Mouse (Mus musculus): ENCODE data around the gene Tnpo3. TPM values are rescaled to one million over a fixed set of nuclear protein-coding genes. Genes with fewer than 3 reads are reported as not detected.

The Tnpo3 gene
- polyA plus RNA-seq, 1 experiment = 50.8 TPM

GRCm38 (mm10) chr6:29639580-29640419 lies 30.1 kb upstream of the Tnpo3 start:
- WGBS = 14% methylated on average over 7 of the region's 7 CpGs
- TF ChIP-seq POLR2A (IDR thresholded peaks at IDR 0.05; ENCODE audit: borderline replicate concordance, insufficient read depth, low read length) = no peak
- no peak for TF ChIP-seq CTCF (IDR thresholded peaks at IDR 0.05; ENCODE audit: borderline replicate concordance, insufficient read depth, low read depth, low read length)
- Histone ChIP-seq H3K27me3 (ENCODE audit: control insufficient read depth, insufficient read depth, low read length) (no peaks in the 10 kb centered on the region; the same call in 1 of the 2 replicates), H3K4me3 (replicated peaks; ENCODE audit: insufficient read depth, low read depth, low read length) (no peak overlapping the region), H3K27ac (ENCODE audit: insufficient read depth, low read length) (no peak overlapping the region), H3K4me1 (ENCODE audit: control insufficient read depth, insufficient read depth, low read length) (no peaks in the 10 kb centered on the region)
- DNase-seq = no peak

GRCm38 (mm10) chr6:29638844-29639460 lies 29.3 kb upstream of the Tnpo3 start:
- H3K27me3 ChIP-seq (ENCODE audit: control insufficient read depth, insufficient read depth, low read length) = no peaks in the 10 kb centered on the region; the same call in 1 of the 2 replicates
- no peak for DNase-seq
- H3K4me3 ChIP-seq (replicated peaks; ENCODE audit: insufficient read depth, low read depth, low read length) = no peak overlapping the region
- TF ChIP-seq POLR2A (IDR thresholded peaks at IDR 0.05; ENCODE audit: borderline replicate concordance, insufficient read depth, low read length) (no peak), CTCF (IDR thresholded peaks at IDR 0.05; ENCODE audit: borderline replicate concordance, insufficient read depth, low read depth, low read length) (no peak)
- H3K4me1 ChIP-seq (ENCODE audit: control insufficient read depth, insufficient read depth, low read length) = no peaks in the 10 kb centered on the region
- 15% methylated on average over 16 of the region's 16 CpGs for WGBS
- no peak overlapping the region for H3K27ac ChIP-seq (ENCODE audit: insufficient read depth, low read length)

- no peaks in the 10 kb centered on the region; the same call in 1 of the 2 replicates for H3K27me3 ChIP-seq (ENCODE audit: control insufficient read depth, insufficient read depth, low read length)
- DNase-seq = no peak
- no peak overlapping the region for H3K4me3 ChIP-seq (replicated peaks; ENCODE audit: insufficient read depth, low read depth, low read length)
- no peaks in the 10 kb centered on the region for H3K4me1 ChIP-seq (ENCODE audit: control insufficient read depth, insufficient read depth, low read length)
- TF ChIP-seq CTCF (IDR thresholded peaks at IDR 0.05; ENCODE audit: borderline replicate concordance, insufficient read depth, low read depth, low read length) (no peak), POLR2A (IDR thresholded peaks at IDR 0.05; ENCODE audit: borderline replicate concordance, insufficient read depth, low read length) (no peak)
- no peak overlapping the region for H3K27ac ChIP-seq (ENCODE audit: insufficient read depth, low read length)
- 81% methylated on average over 3 of the region's 3 CpGs for WGBS
Measured at GRCm38 (mm10) chr6:29637397-29638373, 28.0 kb upstream of the Tnpo3 start.

GRCm38 (mm10) chr6:29636322-29637092 lies 26.8 kb upstream of the Tnpo3 start:
- no peak overlapping the region for H3K27ac ChIP-seq (ENCODE audit: insufficient read depth, low read length)
- WGBS = 74% methylated on average over 4 of the region's 4 CpGs
- no peak overlapping the region for H3K4me3 ChIP-seq (replicated peaks; ENCODE audit: insufficient read depth, low read depth, low read length)
- TF ChIP-seq CTCF (IDR thresholded peaks at IDR 0.05; ENCODE audit: borderline replicate concordance, insufficient read depth, low read depth, low read length) (no peak), POLR2A (IDR thresholded peaks at IDR 0.05; ENCODE audit: borderline replicate concordance, insufficient read depth, low read length) (no peak)
- DNase-seq = no peak
- no peaks in the 10 kb centered on the region; the same call in 1 of the 2 replicates for H3K27me3 ChIP-seq (ENCODE audit: control insufficient read depth, insufficient read depth, low read length)
- no peaks in the 10 kb centered on the region for H3K4me1 ChIP-seq (ENCODE audit: control insufficient read depth, insufficient read depth, low read length)

GRCm38 (mm10) chr6:29634537-29634936 lies 24.9 kb upstream of the Tnpo3 start:
- WGBS = 72% methylated on average over 1 of the region's 1 CpGs
- Histone ChIP-seq H3K27me3 (ENCODE audit: control insufficient read depth, insufficient read depth, low read length) (no peaks in the 10 kb centered on the region; the same call in 1 of the 2 replicates), H3K4me1 (ENCODE audit: control insufficient read depth, insufficient read depth, low read length) (no peaks in the 10 kb centered on the region), H3K27ac (ENCODE audit: insufficient read depth, low read length) (no peak overlapping the region), H3K4me3 (replicated peaks; ENCODE audit: insufficient read depth, low read depth, low read length) (no peak overlapping the region)
- no peak for DNase-seq
- no peak for TF ChIP-seq POLR2A (IDR thresholded peaks at IDR 0.05; ENCODE audit: borderline replicate concordance, insufficient read depth, low read length)
- no peak for TF ChIP-seq CTCF (IDR thresholded peaks at IDR 0.05; ENCODE audit: borderline replicate concordance, insufficient read depth, low read depth, low read length)

GRCm38 (mm10) chr6:29632552-29633292 lies 23.0 kb upstream of the Tnpo3 start:
- no peaks in the 10 kb centered on the region for H3K4me1 ChIP-seq (ENCODE audit: control insufficient read depth, insufficient read depth, low read length)
- WGBS = 45% methylated on average over 12 of the region's 12 CpGs
- no peak for DNase-seq
- H3K4me3 ChIP-seq (replicated peaks; ENCODE audit: insufficient read depth, low read depth, low read length) = no peak overlapping the region
- H3K27ac ChIP-seq (ENCODE audit: insufficient read depth, low read length) = no peak overlapping the region
- TF ChIP-seq POLR2A (IDR thresholded peaks at IDR 0.05; ENCODE audit: borderline replicate concordance, insufficient read depth, low read length) = no peak
- TF ChIP-seq CTCF (IDR thresholded peaks at IDR 0.05; ENCODE audit: borderline replicate concordance, insufficient read depth, low read depth, low read length) = no peak
- H3K27me3 ChIP-seq (ENCODE audit: control insufficient read depth, insufficient read depth, low read length) = no peaks in the 10 kb centered on the region; the same call in 1 of the 2 replicates

All from cerebellum, adult 2 months (tissue).